Mouse (Mus musculus) mature B cell (primary cell): Measurements from ENCODE around the gene Itga5.

Source experiments
- in situ Hi-C: fragments of 300-500 bp; cut with MboI; formaldehyde crosslinking; loops from 2 replicates; pipeline ENCODE4 v1.14.3; 2019

The Itga5 gene

DNA sequence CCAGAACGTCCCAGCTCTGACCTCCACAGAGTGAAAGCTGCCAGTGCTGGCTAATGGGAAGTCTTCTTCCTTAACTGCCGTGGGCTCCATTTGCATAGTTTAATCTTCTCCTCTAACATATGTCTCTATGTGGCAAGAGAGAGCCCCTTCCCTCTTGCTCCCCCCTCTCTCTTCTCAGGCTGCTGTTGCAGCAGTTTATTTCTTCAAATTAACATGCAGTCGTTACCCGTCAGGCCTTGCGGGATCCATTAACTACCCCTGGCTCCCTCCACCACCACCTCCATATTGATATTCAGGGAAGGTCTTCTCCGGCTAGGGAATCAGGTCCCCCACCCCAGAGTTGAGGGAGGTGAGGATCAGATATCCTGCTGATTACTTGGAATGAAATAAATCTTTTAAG lies 69.2 kb downstream of the Itga5 start:
- in situ Hi-C loops, result no loop called here

DNA sequence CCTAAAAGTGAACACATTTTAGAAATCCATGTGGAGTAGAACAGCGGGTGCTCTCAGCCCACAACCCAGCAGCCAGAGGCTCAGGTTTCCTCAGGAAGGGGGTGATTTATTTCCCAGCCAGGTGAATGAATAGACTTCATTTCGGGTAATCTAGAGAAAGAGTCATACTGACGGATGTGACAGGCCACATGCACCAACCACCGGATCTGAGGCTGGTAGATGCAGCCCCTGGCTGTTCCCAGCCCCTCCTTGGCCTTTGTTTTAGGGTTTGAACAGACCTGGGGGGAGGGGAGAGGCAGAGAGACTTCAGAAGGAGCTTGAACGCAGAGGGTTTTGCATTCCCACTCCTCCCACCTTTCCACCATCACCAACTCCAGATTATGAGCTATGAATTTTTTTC lies 70.7 kb downstream of the Itga5 start:
- in situ Hi-C loops, result no loop called here

DNA sequence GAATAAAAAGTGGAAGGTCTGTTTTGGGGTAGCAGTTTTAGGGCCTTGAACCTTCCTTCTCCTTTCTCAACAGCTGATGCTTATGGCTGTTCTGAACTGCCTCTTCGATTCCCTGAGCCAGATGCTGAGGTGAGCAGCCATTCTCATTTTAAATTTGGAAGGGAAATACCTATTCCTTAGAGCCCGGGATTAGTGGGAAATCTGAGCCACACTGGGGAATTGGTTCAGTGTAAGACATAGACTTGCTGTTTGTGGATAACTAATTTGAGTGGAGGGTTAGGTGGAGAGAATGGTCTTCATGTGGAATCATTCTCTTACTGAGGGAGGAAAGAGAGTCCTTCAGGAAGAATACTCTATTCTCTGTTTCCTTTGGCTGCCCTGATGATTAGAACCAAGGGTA lies 71.9 kb downstream of the Itga5 start:
- in situ Hi-C loops, result no loop called here
